Mouse (Mus musculus) embryonic facial prominence, embryonic 12.5 days (tissue): ENCODE results near the gene Mob2. TPM values are rescaled to one million over a fixed set of nuclear protein-coding genes. Genes with fewer than 3 reads are reported as not detected.

Source experiments
- ATAC-seq: fragments of 200-750 bp; cut with Nextera tagmentation; 2 replicates; pipeline ENCODE4 v1.8.0; 2017; ENCODE audit not compliant: insufficient number of reproducible peaks, insufficient read depth, low FRiP score, low TSS enrichment
- H3K27ac ChIP-seq: fragments of 300-500 bp; sonication (generic); 2 replicates; pipeline ENCODE4 v1.5.1; 2016; ENCODE audit warnings: mild to moderate bottlenecking
- H3K27me3 ChIP-seq: fragments of 300-500 bp; sonication (generic); 2 replicates; pipeline ENCODE4 v1.6.1; 2016; ENCODE audit warnings: mild to moderate bottlenecking, moderate library complexity
- H3K36me3 ChIP-seq: fragments of 300-500 bp; sonication (generic); 2 replicates; pipeline ENCODE4 v1.6.1; 2016; ENCODE audit warnings: mild to moderate bottlenecking
- H3K4me1 ChIP-seq: fragments of 300-500 bp; sonication (generic); 2 replicates; pipeline ENCODE4 v1.6.1; 2016
- H3K4me2 ChIP-seq: fragments of 300-500 bp; sonication (generic); replicated peaks from 2 replicates; pipeline ENCODE4 v1.6.1; 2016; ENCODE audit warnings: mild to moderate bottlenecking, moderate library complexity
- H3K4me3 ChIP-seq: fragments of 300-500 bp; sonication (generic); 2 replicates; pipeline ENCODE4 v1.5.1; 2016; ENCODE audit warnings: mild to moderate bottlenecking
- H3K9ac ChIP-seq: fragments of 300-500 bp; sonication (generic); 2 replicates; pipeline ENCODE4 v1.6.1; 2016; ENCODE audit warnings: mild to moderate bottlenecking, moderate library complexity
- H3K9me3 ChIP-seq: fragments of 300-500 bp; sonication (generic); 2 replicates; pipeline ENCODE4 v1.6.1; 2016; ENCODE audit warnings: mild to moderate bottlenecking, moderate library complexity
- WGBS: fragments of 180-500 bp; shearing (Covaris S2); methylation state at CpG from one replicate; pipeline ENCODE4 v1.1.7; 2016; 5-methylcytosine and 5-hydroxymethylcytosine counted together
- microRNA-seq: library from miRNA; unstranded; fragments of <30 nt; microRNA quantifications from one replicate; pipeline ENCODE4, GENCODE M21; 2017
- polyA plus RNA-seq: library from polyadenylated mRNA; unstranded; fragments of >200 nt; fragmentation: Nextera tagmentation; extraction: Ambion mirVana; gene quantifications from 2 replicates; pipeline ENCODE4 v1.2.1, GENCODE M21; 2016

Mob2 gene
- polyA plus RNA-seq, 1 experiment from 2014 or later, result 56.8 TPM

DNA sequence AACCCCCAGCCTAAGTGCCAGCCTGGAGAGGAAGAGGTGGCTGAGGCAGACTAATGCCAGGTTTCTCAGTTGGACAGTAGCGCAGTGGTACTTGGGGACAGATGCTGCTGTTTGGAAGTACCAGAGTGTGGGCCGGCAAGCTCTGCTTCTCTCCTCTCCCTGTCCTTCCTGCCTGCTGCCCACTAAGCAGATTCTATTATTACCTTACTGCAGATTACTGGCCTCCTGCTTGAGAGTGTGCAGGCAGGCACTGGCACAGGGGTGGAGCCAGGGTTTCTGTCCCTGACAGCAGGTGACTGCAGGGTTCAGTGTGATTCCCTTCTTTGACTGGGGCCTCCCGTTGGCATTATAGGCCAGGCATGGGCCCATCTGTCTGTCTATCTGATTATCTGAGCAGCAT is 99.4 kb downstream of the Mob2 start:
- Histone ChIP-seq H3K4me1 (no peaks in the 10 kb centered on the region), H3K27me3 (no peaks in the 10 kb centered on the region), H3K27ac (no peak overlapping the region), H3K4me3 (no peak overlapping the region), H3K9me3 (no peaks in the 10 kb centered on the region), H3K36me3 (no peaks in the 10 kb centered on the region), H3K9ac (no peak overlapping the region), H3K4me2 (no peak overlapping the region)
- 87% methylated on average over 3 of the region's 3 CpGs for WGBS
- no peak for ATAC-seq

DNA sequence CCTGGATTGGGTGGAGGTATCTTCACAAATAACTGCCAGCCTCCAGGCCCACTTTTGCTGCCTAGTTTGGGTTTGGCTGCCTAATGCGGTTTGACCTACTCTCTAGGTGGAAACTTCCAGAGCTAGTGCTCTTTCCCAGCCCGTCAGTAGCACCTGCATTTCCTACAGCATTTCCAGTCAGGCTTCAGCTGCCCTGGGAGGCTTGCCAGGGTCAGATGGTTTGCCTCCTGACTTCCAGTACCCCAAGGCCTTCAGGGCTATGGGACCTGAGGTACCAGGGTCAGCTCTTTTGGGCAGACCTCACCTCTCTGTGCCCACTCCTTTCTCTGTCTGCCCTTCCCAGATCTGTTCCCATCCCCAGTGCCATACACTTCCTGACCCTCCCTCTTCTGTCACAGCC is 99.9 kb downstream of the Mob2 start:
- Histone ChIP-seq H3K4me2 (no peak overlapping the region), H3K4me3 (no peak overlapping the region), H3K27me3 (no peaks in the 10 kb centered on the region), H3K36me3 (no peaks in the 10 kb centered on the region), H3K4me1 (no peaks in the 10 kb centered on the region), H3K9ac (no peak overlapping the region), H3K27ac (no peak overlapping the region), H3K9me3 (no peaks in the 10 kb centered on the region)
- ATAC-seq, result no peak
- 83% methylated on average over 2 of the region's 2 CpGs for WGBS

DNA sequence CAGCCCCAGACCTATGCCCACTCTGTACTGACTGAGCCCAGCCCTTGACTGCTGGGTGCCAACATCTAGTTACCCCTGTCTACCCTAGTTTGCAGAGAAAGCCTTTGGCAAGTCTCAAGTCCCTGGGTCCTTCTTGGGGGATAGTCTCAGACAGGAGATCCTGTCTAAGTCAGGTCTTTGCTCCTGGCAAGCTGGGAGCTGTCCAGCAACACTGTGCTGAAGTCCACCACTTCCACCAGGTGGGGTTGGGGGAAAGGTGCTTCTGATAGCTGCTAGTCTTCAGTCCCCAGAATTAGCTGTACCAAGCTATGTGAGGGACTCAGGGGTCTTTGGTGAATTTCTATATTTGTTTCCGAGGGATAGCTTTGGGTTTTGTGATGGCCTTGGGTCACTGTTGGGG is 101.7 kb downstream of the Mob2 start:
- no peak overlapping the region for H3K9ac ChIP-seq
- no peak overlapping the region for H3K4me2 ChIP-seq
- WGBS, result 81% methylated on average over 1 of the region's 1 CpGs

More for the DNA sequence above, 101.7 kb downstream of the Mob2 start:
- Histone ChIP-seq H3K36me3 (no peaks in the 10 kb centered on the region), H3K9me3 (no peaks in the 10 kb centered on the region), H3K27me3 (0 out of 2 replicates have a peak, but pooled peaks cover under 1% of the 10 kb centered on the region), H3K4me3 (no peak overlapping the region), H3K4me1 (no peaks in the 10 kb centered on the region), H3K27ac (no peak overlapping the region)
- ATAC-seq, result no peak

Small RNA genes lying within 50 kb of the gene (microRNA-seq; reads per million reads assigned to microRNA genes)
- not detected for gene Mir3104

Other genes with a start within 250 kb of the Mob2 start
- 0.01 and 0.03 TPM in 2 replicates for gene Muc5b, start 222.0 kb downstream of the Mob2 start, polyA plus RNA-seq
- 45.7 and 46.5 TPM in 2 replicates for gene Tollip, start 142.6 kb downstream of the Mob2 start, polyA plus RNA-seq
- gene Brsk2, start 111.3 kb downstream of the Mob2 start, polyA plus RNA-seq, result 1.8 and 3.3 TPM in 2 replicates
- 4.9 and 7.0 TPM in 2 replicates for gene Dusp8, start 34.8 kb upstream of the Mob2 start, polyA plus RNA-seq
- gene Gm45618, start 59.7 kb upstream of the Mob2 start, polyA plus RNA-seq, result not detected in 2 replicates
- gene Gm39115, start 75.0 kb upstream of the Mob2 start, polyA plus RNA-seq, result not detected in 2 replicates
- gene Gm45337, start 83.5 kb upstream of the Mob2 start, polyA plus RNA-seq, result not detected in 2 replicates
- not detected in 2 replicates for gene Gm29735, start 96.0 kb upstream of the Mob2 start, polyA plus RNA-seq
- gene Gm4553, start 104.7 kb upstream of the Mob2 start, polyA plus RNA-seq, result not detected in 2 replicates
- gene Krtap5-2, start 114.9 kb upstream of the Mob2 start, polyA plus RNA-seq, result not detected in 2 replicates
- gene Gm10153, start 129.3 kb upstream of the Mob2 start, polyA plus RNA-seq, result not detected in 2 replicates
- not detected in 2 replicates for gene Krtap5-3, start 140.3 kb upstream of the Mob2 start, polyA plus RNA-seq
- gene Gm7579, start 150.8 kb upstream of the Mob2 start, polyA plus RNA-seq, result not detected in 2 replicates
- gene Krtap5-5, start 168.9 kb upstream of the Mob2 start, polyA plus RNA-seq, result not detected in 2 replicates
- gene Gm40460, start 180.0 kb upstream of the Mob2 start, polyA plus RNA-seq, result not detected in 2 replicates
- not detected in 2 replicates for gene Gm2431, start 197.3 kb upstream of the Mob2 start, polyA plus RNA-seq
- gene Gm4559, start 213.3 kb upstream of the Mob2 start, polyA plus RNA-seq, result not detected in 2 replicates
- not detected in 2 replicates for gene Krtap5-1, start 236.1 kb upstream of the Mob2 start, polyA plus RNA-seq
- not detected in 2 replicates for gene Krtap5-4, start 242.5 kb upstream of the Mob2 start, polyA plus RNA-seq